Mouse (Mus musculus) limb, embryonic 13.5 days (tissue): ENCODE measurements around the gene Hipk3. TPM values are rescaled to one million over a fixed set of nuclear protein-coding genes. Genes with fewer than 3 reads are reported as not detected.

Experiments used
- ATAC-seq: fragments of 200-750 bp; cut with Nextera tagmentation; 2 replicates; pipeline ENCODE4 v1.8.0; 2017; ENCODE audit warnings: low read depth, moderate number of reproducible peaks, moderate TSS enrichment; ENCODE audit not compliant: low FRiP score
- H3K27ac ChIP-seq: fragments of 300-500 bp; sonication (generic); 2 replicates; pipeline ENCODE4 v1.5.1; 2015; ENCODE audit warnings: inconsistent platforms, mild to moderate bottlenecking, moderate library complexity
- H3K27me3 ChIP-seq: fragments of 300-500 bp; sonication (generic); 2 replicates; pipeline ENCODE4 v1.6.1; 2015; ENCODE audit warnings: mild to moderate bottlenecking, inconsistent platforms
- H3K36me3 ChIP-seq: fragments of 300-500 bp; sonication (generic); 2 replicates; pipeline ENCODE4 v1.6.1; 2015; ENCODE audit warnings: inconsistent platforms, mild to moderate bottlenecking, moderate library complexity
- H3K4me1 ChIP-seq: fragments of 300-500 bp; sonication (generic); 2 replicates; pipeline ENCODE4 v1.6.1; 2015; ENCODE audit warnings: inconsistent platforms
- H3K4me2 ChIP-seq: fragments of 300-500 bp; sonication (generic); replicated peaks from 2 replicates; pipeline ENCODE4 v1.6.1; 2015; ENCODE audit warnings: inconsistent platforms, mild to moderate bottlenecking, moderate library complexity
- H3K4me3 ChIP-seq: fragments of 300-500 bp; sonication (generic); 2 replicates; pipeline ENCODE4 v1.5.1; 2015; ENCODE audit warnings: moderate library complexity, mild to moderate bottlenecking, inconsistent platforms
- H3K9ac ChIP-seq: fragments of 300-500 bp; sonication (generic); 2 replicates; pipeline ENCODE4 v1.6.1; 2015; ENCODE audit warnings: mild to moderate bottlenecking, inconsistent platforms
- H3K9me3 ChIP-seq: fragments of 300-500 bp; sonication (generic); 2 replicates; pipeline ENCODE4 v1.6.1; 2016; ENCODE audit warnings: inconsistent platforms
- WGBS: fragments of 180-500 bp; shearing (Covaris S2); methylation state at CpG from one replicate; pipeline ENCODE4 v1.1.7; 2015; 5-methylcytosine and 5-hydroxymethylcytosine counted together
- polyA plus RNA-seq: library from polyadenylated mRNA; unstranded; fragments of >200 nt; fragmentation: Nextera tagmentation; extraction: Ambion mirVana; gene quantifications from 2 replicates; pipeline ENCODE4 v1.2.1, GENCODE M21; 2015

Gene Hipk3
- polyA plus RNA-seq, 1 experiment from 2014 or later: 14.1 TPM

DNA sequence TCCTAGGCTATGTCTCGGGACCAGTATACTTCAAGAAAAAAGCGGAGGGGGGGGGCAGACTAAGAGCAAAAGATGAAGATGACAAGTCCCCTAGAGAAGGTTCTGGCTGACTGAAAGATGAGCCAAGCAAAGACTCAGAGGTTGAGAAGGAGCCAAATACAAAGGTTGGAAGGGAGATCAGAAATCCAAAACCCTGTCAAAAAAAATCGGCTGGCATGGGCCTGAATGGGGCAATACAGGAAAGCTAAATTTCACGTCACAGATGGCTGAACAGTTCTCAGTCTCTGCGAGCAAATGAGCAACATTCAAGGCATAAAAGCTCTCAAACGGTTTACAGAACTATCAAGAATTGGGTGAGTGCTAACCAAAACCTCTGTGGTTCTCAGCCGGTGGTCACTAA, 85.9 kb downstream of the Hipk3 start:
- H3K27me3 ChIP-seq: peaks cover 82% of the 10 kb centered on the region
- no peaks in the 10 kb centered on the region for H3K9me3 ChIP-seq
- H3K4me2 ChIP-seq: no peak overlapping the region
- WGBS: 69% methylated on average over 7 of the region's 7 CpGs
- H3K9ac ChIP-seq: no peak overlapping the region
- H3K36me3 ChIP-seq: no peaks in the 10 kb centered on the region
- no peak overlapping the region for H3K4me3 ChIP-seq
- peaks cover 18% of the 10 kb centered on the region for H3K4me1 ChIP-seq
- no peak overlapping the region for H3K27ac ChIP-seq
- no peak for ATAC-seq

DNA sequence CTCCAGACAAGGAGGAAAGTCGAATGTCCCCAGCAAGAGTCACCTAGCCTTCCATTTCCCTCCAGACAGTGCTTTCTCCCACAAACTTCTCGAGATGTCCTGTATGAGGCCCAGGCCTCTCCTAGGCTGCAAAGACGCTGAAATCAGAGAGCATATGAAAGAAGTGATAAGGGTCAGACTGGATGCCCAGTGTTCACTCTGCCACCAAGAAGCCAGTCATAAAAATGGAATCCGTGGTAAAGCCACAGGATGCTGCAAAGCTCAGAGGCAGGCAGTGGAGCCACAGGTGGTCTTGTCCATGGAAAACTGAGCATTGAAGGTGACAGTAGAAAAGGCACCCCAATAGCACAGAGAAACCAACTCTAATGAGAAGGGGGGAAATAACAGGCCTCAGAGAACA, 86.3 kb downstream of the Hipk3 start:
- H3K4me2 ChIP-seq: no peak overlapping the region
- no peak overlapping the region for H3K4me3 ChIP-seq
- no peaks in the 10 kb centered on the region for H3K36me3 ChIP-seq
- H3K9ac ChIP-seq: no peak overlapping the region
- no peak overlapping the region for H3K27ac ChIP-seq
- peaks cover 78% of the 10 kb centered on the region for H3K27me3 ChIP-seq
- peaks cover 18% of the 10 kb centered on the region for H3K4me1 ChIP-seq
- 62% methylated on average over 4 of the region's 4 CpGs for WGBS
- no peaks in the 10 kb centered on the region for H3K9me3 ChIP-seq
- ATAC-seq: no peak

DNA sequence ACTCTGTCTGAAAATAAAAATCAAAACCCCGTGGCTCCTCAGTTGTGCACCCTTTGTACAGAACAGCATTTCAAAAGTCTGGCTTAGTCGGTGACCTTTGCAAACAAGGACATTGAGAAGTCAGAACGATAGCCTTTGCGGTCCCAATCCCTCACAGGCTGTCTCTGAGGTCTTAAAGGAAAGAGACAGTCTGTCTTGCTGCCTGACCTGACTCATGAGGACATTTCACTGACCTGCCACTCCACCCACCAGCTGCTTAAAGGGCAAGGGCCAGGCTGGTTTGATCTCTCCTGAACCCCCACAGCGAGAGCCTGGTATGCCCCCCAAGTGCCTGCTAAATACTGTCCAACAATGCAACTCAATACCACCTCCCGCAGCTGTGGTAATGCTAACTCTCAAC, 90.2 kb downstream of the Hipk3 start:
- Histone ChIP-seq H3K9ac (no peak overlapping the region), H3K27me3 (peaks cover 39% of the 10 kb centered on the region), H3K9me3 (no peaks in the 10 kb centered on the region), H3K36me3 (no peaks in the 10 kb centered on the region), H3K27ac (no peak overlapping the region), H3K4me3 (no peak overlapping the region), H3K4me2 (no peak overlapping the region), H3K4me1 (peaks cover under 1% of the 10 kb centered on the region)
- 89% methylated on average over 6 of the region's 6 CpGs for WGBS
- no peak for ATAC-seq

DNA sequence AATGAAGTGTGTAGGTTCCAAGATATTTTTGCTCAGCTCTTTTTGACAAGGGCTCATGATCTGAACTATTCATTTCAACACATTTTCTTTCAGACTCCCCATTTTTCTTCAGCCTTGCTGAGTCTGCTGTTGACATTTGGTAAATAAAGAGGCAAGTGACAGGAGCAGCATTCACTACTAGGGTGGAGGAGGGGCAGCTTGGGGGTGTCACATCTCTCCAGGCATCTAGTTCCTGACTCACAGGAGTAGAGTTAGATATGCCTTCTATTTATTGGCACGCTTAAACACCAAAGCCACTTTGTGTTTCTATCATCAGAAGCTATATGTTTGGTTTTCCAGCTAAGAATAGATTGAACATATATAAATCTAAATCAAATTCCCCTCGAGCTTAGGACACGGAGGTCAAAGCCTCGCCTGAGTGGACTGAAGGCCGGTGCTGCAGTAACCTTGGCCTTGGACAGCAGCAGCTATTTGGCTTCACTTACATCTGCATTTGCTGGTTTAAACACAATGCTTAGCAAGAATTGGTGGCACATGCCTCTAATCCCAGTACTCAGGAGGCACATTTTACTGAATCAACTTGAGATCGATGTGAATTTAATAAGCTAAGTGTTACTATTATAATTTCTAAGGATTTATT, 95.5 kb downstream of the Hipk3 start:
- H3K36me3 ChIP-seq: no peaks in the 10 kb centered on the region
- no peaks in the 10 kb centered on the region for H3K4me1 ChIP-seq
- no peak overlapping the region for H3K4me3 ChIP-seq
- H3K27me3 ChIP-seq: no peaks in the 10 kb centered on the region
- no peak for ATAC-seq
- no peak overlapping the region for H3K9ac ChIP-seq
- 90% methylated on average over 6 of the region's 6 CpGs for WGBS
- no peak overlapping the region for H3K4me2 ChIP-seq
- no peaks in the 10 kb centered on the region for H3K9me3 ChIP-seq
- H3K27ac ChIP-seq: no peak overlapping the region

DNA sequence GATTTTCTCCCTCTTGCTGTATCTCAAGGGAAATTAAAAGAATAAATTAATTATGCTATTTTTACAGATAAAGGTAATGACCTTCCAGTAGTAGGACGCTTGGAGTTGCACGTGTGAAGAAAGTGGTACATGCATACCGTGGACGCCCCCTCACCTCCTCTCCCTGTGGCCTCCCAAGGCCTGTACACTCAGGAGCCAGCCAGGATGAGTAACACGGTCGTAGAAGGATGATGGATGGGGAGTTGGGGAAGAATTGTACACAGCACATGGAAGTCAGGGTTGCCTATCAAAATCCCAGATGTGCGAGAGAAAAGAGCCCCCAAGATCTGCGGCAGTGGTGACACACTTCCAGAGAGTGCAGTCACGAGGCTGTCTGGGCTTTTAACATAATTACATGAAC, 98.3 kb downstream of the Hipk3 start:
- Histone ChIP-seq H3K9me3 (no peaks in the 10 kb centered on the region), H3K27me3 (no peaks in the 10 kb centered on the region), H3K4me2 (no peak overlapping the region), H3K4me3 (no peak overlapping the region), H3K27ac (no peak overlapping the region), H3K36me3 (no peaks in the 10 kb centered on the region), H3K4me1 (0 out of 2 replicates have a peak, but pooled peaks cover 4% of the 10 kb centered on the region), H3K9ac (no peak overlapping the region)
- WGBS: 74% methylated on average over 9 of the region's 9 CpGs
- no peak for ATAC-seq

DNA sequence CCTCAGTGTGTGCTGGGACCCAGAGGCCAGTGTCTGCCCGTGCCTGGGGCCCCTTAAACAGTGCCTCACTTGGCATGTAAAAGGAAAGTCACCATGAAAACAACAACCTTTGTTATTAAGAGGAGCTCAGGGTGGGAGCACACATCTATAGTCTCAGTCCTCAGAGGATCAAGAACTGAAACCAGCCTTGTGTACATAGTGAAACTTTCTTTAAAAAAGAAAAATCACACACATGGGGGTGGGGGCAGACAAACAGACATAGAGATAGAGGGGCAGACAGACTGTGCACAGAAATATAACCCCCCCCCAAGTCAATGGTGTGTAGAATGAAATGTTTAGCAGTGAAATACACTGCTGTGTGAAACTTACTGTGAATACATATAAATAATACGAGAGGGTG, 99.5 kb downstream of the Hipk3 start:
- Histone ChIP-seq H3K4me2 (no peak overlapping the region), H3K27ac (no peak overlapping the region), H3K36me3 (no peaks in the 10 kb centered on the region), H3K9me3 (no peaks in the 10 kb centered on the region), H3K9ac (no peak overlapping the region), H3K4me1 (0 out of 2 replicates have a peak, but pooled peaks cover 4% of the 10 kb centered on the region), H3K27me3 (no peaks in the 10 kb centered on the region), H3K4me3 (no peak overlapping the region)
- 63% methylated on average over 2 of the region's 2 CpGs for WGBS
- ATAC-seq: no peak

DNA sequence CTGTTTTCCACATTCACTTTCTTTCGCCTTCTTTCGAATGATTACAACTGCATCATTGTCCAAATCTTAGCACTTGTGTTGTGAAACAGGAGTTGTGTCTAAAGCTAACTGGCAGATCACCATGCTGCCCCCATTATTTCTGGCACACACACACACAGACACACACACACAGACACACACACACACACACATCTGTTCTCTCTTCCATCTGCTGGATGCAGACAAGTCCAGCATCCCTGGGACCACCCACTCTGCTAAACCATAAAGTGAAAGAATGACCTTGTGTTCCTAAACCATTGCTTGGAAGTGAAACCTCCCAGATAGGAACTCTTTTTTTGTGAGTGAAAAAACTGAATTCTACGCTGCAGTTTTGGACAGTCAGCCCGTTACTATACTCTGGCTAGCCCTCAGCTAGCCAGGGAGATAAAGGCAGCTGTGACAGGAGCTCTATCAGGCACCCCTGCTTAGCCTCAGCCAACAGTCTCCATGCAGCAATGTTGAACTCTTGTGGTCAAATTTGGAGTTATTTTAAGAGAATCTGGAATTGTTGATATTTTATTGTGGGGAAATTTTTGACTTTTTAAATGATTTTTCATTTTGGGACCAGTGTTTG, 101.4 kb downstream of the Hipk3 start:
- Histone ChIP-seq H3K27ac (no peak overlapping the region), H3K4me1 (0 out of 2 replicates have a peak, but pooled peaks cover 4% of the 10 kb centered on the region), H3K4me3 (no peak overlapping the region), H3K9ac (no peak overlapping the region), H3K4me2 (no peak overlapping the region), H3K9me3 (no peaks in the 10 kb centered on the region), H3K27me3 (no peaks in the 10 kb centered on the region), H3K36me3 (no peaks in the 10 kb centered on the region)
- no peak for ATAC-seq
- 62% methylated on average over 4 of the region's 4 CpGs for WGBS

DNA sequence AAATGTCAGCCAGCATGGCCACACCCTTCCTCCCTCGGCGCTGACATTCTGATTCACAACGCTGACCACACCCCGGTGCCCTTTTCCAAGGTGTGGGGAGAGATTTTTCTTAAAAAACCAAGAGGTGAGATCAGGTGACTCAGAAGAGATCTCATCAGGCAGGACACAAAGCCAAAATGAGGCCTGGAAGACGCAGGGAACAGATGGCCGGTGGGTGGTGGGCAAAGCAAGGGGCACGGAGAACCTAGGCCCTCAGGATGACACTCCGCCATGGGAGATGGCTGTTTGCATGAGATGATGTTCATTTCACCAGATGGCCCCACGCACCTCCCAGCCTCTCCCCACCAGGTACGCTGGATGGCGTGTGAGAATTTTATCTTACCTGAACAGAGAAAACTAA, 105.0 kb downstream of the Hipk3 start:
- ATAC-seq: no peak
- WGBS: 90% methylated on average over 11 of the region's 11 CpGs

DNA sequence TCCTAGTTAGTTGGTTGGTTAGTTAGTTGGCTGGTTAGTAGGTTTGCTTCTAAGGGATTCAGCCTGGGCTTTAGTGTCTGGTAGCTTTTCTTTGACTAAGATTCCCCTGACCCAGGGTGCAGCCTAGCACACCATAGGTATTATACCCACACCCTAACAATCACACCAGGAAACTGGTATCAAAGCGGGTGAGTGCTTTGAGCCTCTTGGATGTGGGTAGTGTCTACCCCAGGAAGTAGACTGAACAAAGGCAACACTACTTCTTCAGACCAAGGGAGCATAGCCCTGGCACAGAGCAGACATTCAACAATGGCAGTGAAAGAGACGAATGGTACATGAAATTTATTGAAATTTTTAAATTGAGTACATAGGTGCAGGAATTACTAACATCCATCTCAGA, 108.3 kb downstream of the Hipk3 start:
- no peak overlapping the region for H3K9ac ChIP-seq
- no peak overlapping the region for H3K4me3 ChIP-seq
- H3K27ac ChIP-seq: no peak overlapping the region
- ATAC-seq: no peak
- H3K9me3 ChIP-seq: no peaks in the 10 kb centered on the region
- H3K4me2 ChIP-seq: no peak overlapping the region
- WGBS: 83% methylated on average over 2 of the region's 2 CpGs
- H3K36me3 ChIP-seq: no peaks in the 10 kb centered on the region
- 0 out of 2 replicates have a peak, but pooled peaks cover 3% of the 10 kb centered on the region for H3K27me3 ChIP-seq
- H3K4me1 ChIP-seq: no peaks in the 10 kb centered on the region

More for the DNA sequence above, 105.0 kb downstream of the Hipk3 start:
- Histone ChIP-seq H3K27ac (no peak overlapping the region), H3K9me3 (no peaks in the 10 kb centered on the region), H3K36me3 (no peaks in the 10 kb centered on the region), H3K9ac (no peak overlapping the region), H3K4me2 (no peak overlapping the region), H3K4me1 (0 out of 2 replicates have a peak, but pooled peaks cover 4% of the 10 kb centered on the region), H3K27me3 (no peaks in the 10 kb centered on the region), H3K4me3 (no peak overlapping the region)

DNA sequence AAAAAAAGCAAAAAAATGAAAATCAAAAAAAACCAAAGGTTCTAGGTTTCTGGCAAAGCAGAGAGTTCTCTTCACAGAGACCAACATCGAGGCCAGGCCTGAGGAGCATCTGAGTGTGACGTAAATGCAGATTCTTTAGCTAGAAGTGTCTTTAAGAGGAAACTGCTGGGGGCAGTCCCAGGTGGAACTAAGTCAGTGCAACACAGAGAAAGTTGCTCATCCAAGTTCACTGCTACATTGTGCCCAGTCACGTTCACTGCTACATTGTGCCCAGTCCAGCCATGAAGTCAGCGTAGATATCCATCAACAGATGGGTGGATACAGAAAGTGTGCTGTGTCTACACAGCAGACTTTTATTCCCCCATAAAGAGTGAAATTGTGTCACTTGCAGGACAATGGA, 110.7 kb downstream of the Hipk3 start:
- Histone ChIP-seq H3K27me3 (peaks cover 11% of the 10 kb centered on the region), H3K27ac (no peak overlapping the region), H3K36me3 (no peaks in the 10 kb centered on the region), H3K9me3 (no peaks in the 10 kb centered on the region), H3K4me1 (peaks cover 8% of the 10 kb centered on the region), H3K4me2 (no peak overlapping the region), H3K9ac (no peak overlapping the region), H3K4me3 (no peak overlapping the region)
- no peak for ATAC-seq
- WGBS: 93% methylated on average over 4 of the region's 4 CpGs

DNA sequence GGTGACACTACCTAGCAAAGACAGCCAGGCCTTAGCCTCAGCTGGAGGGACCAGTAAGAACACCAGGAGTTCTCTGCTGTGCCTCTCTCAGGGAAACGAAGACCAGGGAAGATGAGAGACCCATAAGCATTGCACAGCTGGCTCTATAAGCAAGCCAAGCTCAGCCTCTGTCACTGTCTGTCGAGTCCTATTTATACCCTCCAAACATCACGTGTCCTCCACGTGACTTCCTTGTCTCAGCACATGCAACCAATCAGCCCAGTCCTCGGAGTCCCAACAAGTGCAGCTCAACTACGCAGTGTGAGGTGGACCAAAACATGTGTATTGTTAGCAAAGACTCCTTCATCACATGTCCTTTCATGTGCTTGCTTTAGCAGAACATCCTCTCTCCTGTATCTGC, 111.4 kb downstream of the Hipk3 start:
- peaks cover 10% of the 10 kb centered on the region for H3K4me1 ChIP-seq
- 83% methylated on average over 6 of the region's 6 CpGs for WGBS
- peaks cover 11% of the 10 kb centered on the region for H3K27me3 ChIP-seq

DNA sequence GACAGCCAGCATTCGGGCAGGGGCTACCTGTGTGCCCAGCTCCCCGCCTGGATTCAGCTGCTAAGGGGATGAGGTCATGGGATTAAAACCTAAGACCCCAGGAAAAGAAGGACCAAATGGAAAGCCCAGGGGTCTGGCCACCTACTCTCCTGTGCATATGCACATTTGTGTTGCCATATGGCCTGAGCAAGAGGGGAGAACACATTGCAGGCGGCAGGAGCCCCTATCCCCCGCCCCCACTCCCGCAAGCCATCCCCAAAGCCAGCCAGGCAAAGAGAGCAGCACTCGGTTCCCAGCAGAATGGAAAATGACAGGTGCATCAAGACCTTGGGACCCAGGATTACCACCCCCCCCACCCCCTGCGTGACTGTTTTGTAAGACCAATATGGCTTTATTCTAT, 114.9 kb downstream of the Hipk3 start:
- Histone ChIP-seq H3K9me3 (no peaks in the 10 kb centered on the region), H3K27ac (no peak overlapping the region), H3K9ac (no peak overlapping the region), H3K36me3 (no peaks in the 10 kb centered on the region), H3K4me3 (no peak overlapping the region), H3K4me2 (no peak overlapping the region), H3K27me3 (peaks cover 11% of the 10 kb centered on the region), H3K4me1 (peaks cover 10% of the 10 kb centered on the region)
- WGBS: 26% methylated on average over 7 of the region's 7 CpGs
- no peak for ATAC-seq

More for the DNA sequence above, 111.4 kb downstream of the Hipk3 start:
- H3K9me3 ChIP-seq: no peaks in the 10 kb centered on the region
- no peak overlapping the region for H3K4me2 ChIP-seq
- no peak overlapping the region for H3K4me3 ChIP-seq
- H3K36me3 ChIP-seq: no peaks in the 10 kb centered on the region
- no peak for ATAC-seq
- no peak overlapping the region for H3K9ac ChIP-seq
- H3K27ac ChIP-seq: no peak overlapping the region

DNA sequence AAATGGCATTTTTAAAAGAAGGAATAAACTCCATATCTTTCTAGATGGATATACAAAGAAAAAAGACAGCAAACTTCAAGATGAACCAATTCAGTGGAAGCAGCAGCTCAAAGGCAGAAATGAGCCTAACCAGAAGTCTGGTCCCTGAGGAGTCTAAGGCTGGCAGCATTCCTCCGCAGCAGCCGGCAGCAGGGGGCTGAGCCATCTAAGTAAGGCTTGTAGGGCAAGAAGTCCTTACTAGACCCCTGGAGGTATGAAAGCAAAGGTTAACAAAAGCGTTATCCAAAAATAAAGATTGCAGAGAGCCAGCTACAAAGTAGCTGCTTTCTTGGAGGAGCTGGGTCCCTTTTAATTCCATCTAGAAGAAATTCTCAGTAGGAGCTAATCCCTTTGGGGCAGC, 115.5 kb downstream of the Hipk3 start:
- H3K36me3 ChIP-seq: no peaks in the 10 kb centered on the region
- no peak overlapping the region for H3K9ac ChIP-seq
- no peak overlapping the region for H3K4me3 ChIP-seq
- peaks cover 11% of the 10 kb centered on the region for H3K27me3 ChIP-seq
- peaks cover 10% of the 10 kb centered on the region for H3K4me1 ChIP-seq
- no peaks in the 10 kb centered on the region for H3K9me3 ChIP-seq
- H3K27ac ChIP-seq: no peak overlapping the region
- no peak for ATAC-seq
- H3K4me2 ChIP-seq: no peak overlapping the region
- 14% methylated on average over 3 of the region's 3 CpGs for WGBS
